Comparison of ENCODE assay signal across 8 mouse cellular contexts in the genomic region with DNA sequence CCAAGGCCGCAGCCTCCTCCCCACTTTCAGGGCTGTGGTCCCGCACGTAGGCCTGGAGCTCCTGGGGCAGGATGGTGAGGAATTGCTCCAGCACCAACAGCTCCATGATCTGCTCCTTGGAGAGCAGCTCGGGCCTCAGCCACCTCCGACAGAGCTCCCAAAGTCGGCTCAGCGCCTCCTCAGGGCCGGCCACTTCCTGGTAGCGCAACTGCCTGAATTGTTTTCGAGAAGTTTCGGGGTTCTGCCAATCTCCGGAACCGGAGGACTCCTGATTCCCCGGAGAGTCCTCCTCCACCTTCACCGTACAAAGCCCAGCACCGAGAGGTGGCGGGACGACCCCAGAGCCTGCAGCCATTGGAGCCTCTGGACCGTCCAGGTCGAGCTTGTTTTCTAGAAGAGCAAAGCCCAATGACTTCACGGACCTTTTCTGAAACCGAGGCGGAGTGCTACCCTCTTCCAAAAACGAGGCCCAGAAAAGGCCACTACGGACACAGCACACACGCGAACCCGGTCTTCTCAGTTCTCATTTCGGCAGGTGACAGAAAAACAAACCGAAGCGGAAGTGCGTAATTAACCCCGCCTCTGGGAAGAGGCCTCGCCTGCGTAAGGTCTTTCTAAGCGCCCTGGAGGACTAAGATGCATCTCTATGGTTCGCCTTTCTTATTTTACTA. TPM values are rescaled to one million over a fixed set of nuclear protein-coding genes. Genes with fewer than 3 reads are reported as not detected.
DNase-seq lines count a peak whose midpoint lies in the region; ATAC-seq lines count a peak whose summit lies in the region.

Gene Zkscan14 (minus strand): TSS at position 548 of the 671 bp plus-strand sequence.

- peak; percentile 57 to 62 for DNase-seq in adrenal gland, adult 18-20 months (ENCODE audit: low spot score in 2 of 2)
- peak; percentile 94 for DNase-seq in embryo, embryonic 10 days (ENCODE audit: low spot score)
- peak; percentile 43 to 64 for DNase-seq in gastrocnemius, adult 8-10 months (ENCODE audit: low spot score in 2 of 2)
- peak; percentile 95 for DNase-seq in induced T-regulatory cell, adult 2 months (ENCODE audit: low read depth)
- peak; percentile 77 to 78 for DNase-seq in left cerebral cortex, postnatal 14 days (ENCODE audit: low spot score in 2 of 2)
- peak; percentile 59 for DNase-seq in right cerebral cortex, postnatal 14 days
- DNase-seq in yolk sac, embryonic 10.5 days (ENCODE audit: low spot score), result peak; percentile 82

- peak; percentile 64 for ATAC-seq in megakaryocyte-erythroid progenitor cell, adult 5-6 weeks (replicated peaks; ENCODE audit: low FRiP score, low TSS enrichment, poor library complexity, severe bottlenecking)

- intact Hi-C loops in left cerebral cortex, postnatal 14 days (cut with DNase I), result no loop called here

RNA-seq across cellular contexts. Expression of gene Zkscan14, which starts in this region (rescaled TPM):
- total RNA-seq in adrenal gland, adult 18-20 months (2021), result 10 to 100 TPM in 1 of 2 experiments, 1 to 10 TPM in 1; 9.5 to 10.9 TPM
- total RNA-seq in gastrocnemius, adult 8-10 months (2022), result 10 to 100 TPM; 11.6 to 12.3 (median 11.7) TPM
- 10 to 100 TPM in 1 of 2 experiments, 1 to 10 TPM in 1; 9.2 to 10.4 TPM for total RNA-seq in left cerebral cortex, postnatal 14 days (2021)
- 5.8 and 7.8 TPM in 2 replicates for total RNA-seq in megakaryocyte-erythroid progenitor cell, adult 5-6 weeks (2014; fragmentation: Nextera tagmentation)
- total RNA-seq in megakaryocyte-erythroid progenitor cell, adult 5-6 weeks (2017), result 19.9 and 26.5 TPM in 2 replicates

Comparison
In these comparisons a context has a peak if more than half of its experiments do, and no peak if none do; other contexts are left out.
1. Peak in every context shown above with its lines: DNase-seq and ATAC-seq.